Mouse (Mus musculus) MEL (cell line): ENCODE results near the gene Psmb7. TPM values are rescaled to one million over a fixed set of nuclear protein-coding genes. Genes with fewer than 3 reads are reported as not detected.

Experiments used
- DNase-seq: peaks from one replicate; pipeline ENCODE4 v3.0.0; 2011; ENCODE audit warnings: low read depth, low spot score
- H3K27ac ChIP-seq: 2 replicates; pipeline ENCODE4 v1.5.1; 2012; ENCODE audit warnings: low read depth, mild to moderate bottlenecking, control low read depth, low read length, moderate library complexity; ENCODE audit not compliant: control insufficient read depth
- H3K27me3 ChIP-seq, 2 experiments: fragments of 150-350 bp in 1 of 2; sonication (generic) in 1 of 2; 2 replicates each; pipeline ENCODE4 v1.6.1; 2012; ENCODE audit warnings: low read length in 2 of 2, mild to moderate bottlenecking in 2 of 2, improper control_type of control experiment in 1 of 2, moderate library complexity in 1 of 2; ENCODE audit not compliant: insufficient read depth in 2 of 2, control insufficient read depth in 1 of 2
- H3K36me3 ChIP-seq, 2 experiments: 2 replicates each; pipeline ENCODE4 v1.6.1; 2012 to 2014; ENCODE audit warnings: low read length in 2 of 2, improper control_type of control experiment in 1 of 2, inconsistent platforms in 1 of 2, mild to moderate bottlenecking in 1 of 2; ENCODE audit not compliant: insufficient read depth in 2 of 2, control insufficient read depth in 1 of 2
- H3K4me1 ChIP-seq, 2 experiments: fragments of 150-350 bp in 1 of 2; sonication (generic) in 1 of 2; 2 replicates each; pipeline ENCODE4 v1.6.1; 2012; ENCODE audit warnings: low read length in 2 of 2, improper control_type of control experiment in 1 of 2, mild to moderate bottlenecking in 1 of 2; ENCODE audit not compliant: insufficient read depth in 2 of 2, control insufficient read depth in 1 of 2
- H3K4me3 ChIP-seq, 2 experiments: fragments of 150-350 bp in 1 of 2; sonication (generic) in 1 of 2; 2 replicates each; pipeline ENCODE4 v1.5.1; 2012; ENCODE audit warnings: low read depth in 2 of 2, low read length in 2 of 2, mild to moderate bottlenecking in 2 of 2, moderate library complexity in 2 of 2, control low read depth in 1 of 2, improper control_type of control experiment in 1 of 2; ENCODE audit not compliant: control insufficient read depth in 1 of 2, insufficient read depth in 1 of 2
- H3K79me2 ChIP-seq: 2 replicates; pipeline ENCODE4 v1.6.1; 2012; ENCODE audit warnings: mild to moderate bottlenecking, low read length, moderate library complexity; ENCODE audit not compliant: control insufficient read depth, poor library complexity, insufficient read depth
- H3K9ac ChIP-seq: 2 replicates; pipeline ENCODE4 v1.6.1; 2012; ENCODE audit warnings: low read depth, mild to moderate bottlenecking, control low read depth, low read length, moderate library complexity; ENCODE audit not compliant: control insufficient read depth, poor library complexity, severe bottlenecking
- H3K9me3 ChIP-seq: fragments of 150-350 bp; sonication (generic); replicated peaks from 2 replicates; pipeline ENCODE4 v1.6.1; 2012; ENCODE audit warnings: mild to moderate bottlenecking, low read length, improper control_type of control experiment, moderate library complexity; ENCODE audit not compliant: insufficient read depth
- BHLHE40 ChIP-seq: IDR thresholded peaks from 2 replicates; pipeline ENCODE4 v1.6.1; 2012; ENCODE audit warnings: low read depth, mild to moderate bottlenecking, inconsistent platforms, low read length, improper control_type of control experiment, borderline replicate concordance
- E2F4 ChIP-seq: IDR thresholded peaks from 2 replicates; pipeline ENCODE4 v1.6.1; 2011; ENCODE audit warnings: low read depth, low read length, improper control_type of control experiment, borderline replicate concordance
- GABPA ChIP-seq: IDR thresholded peaks from 2 replicates; pipeline ENCODE4 v1.6.1; 2012; ENCODE audit warnings: low read depth, mild to moderate bottlenecking, inconsistent platforms, low read length, improper control_type of control experiment, moderate library complexity
- GATA1 ChIP-seq: IDR thresholded peaks from 2 replicates; pipeline ENCODE4 v1.6.1; 2011; ENCODE audit warnings: low read depth, low read length, improper control_type of control experiment
- JUND ChIP-seq: IDR thresholded peaks from 2 replicates; pipeline ENCODE4 v1.6.1; 2011; ENCODE audit warnings: low read depth, mild to moderate bottlenecking, improper control_type of control experiment, low read length
- MAFK ChIP-seq: IDR thresholded peaks from 2 replicates; pipeline ENCODE4 v1.6.1; 2011; ENCODE audit warnings: low read depth, mild to moderate bottlenecking, low read length, improper control_type of control experiment, borderline replicate concordance
- MAZ ChIP-seq: IDR thresholded peaks from 2 replicates; pipeline ENCODE4 v1.6.1; 2012; ENCODE audit warnings: low read depth, mild to moderate bottlenecking, inconsistent platforms, low read length, improper control_type of control experiment
- MEF2A ChIP-seq: IDR thresholded peaks from 2 replicates; pipeline ENCODE4 v1.6.1; 2014; ENCODE audit warnings: low read depth, mild to moderate bottlenecking, inconsistent platforms, low read length, improper control_type of control experiment; ENCODE audit not compliant: poor library complexity, insufficient replicate concordance, severe bottlenecking; ENCODE audit errors: extremely low read depth
- MYB ChIP-seq: IDR thresholded peaks from 2 replicates; pipeline ENCODE4 v1.6.1; 2011; ENCODE audit warnings: mild to moderate bottlenecking, low read depth, low read length, improper control_type of control experiment
- MYC ChIP-seq: IDR thresholded peaks from 2 replicates; pipeline ENCODE4 v1.6.1; 2011; ENCODE audit warnings: low read depth, mild to moderate bottlenecking, low read length, improper control_type of control experiment, moderate library complexity
- NELFE ChIP-seq: IDR thresholded peaks from 2 replicates; pipeline ENCODE4 v1.6.1; 2011; ENCODE audit warnings: low read depth, low read length, improper control_type of control experiment
- POLR2A ChIP-seq, 2 experiments: IDR thresholded peaks; 2 replicates each; pipeline ENCODE4 v1.6.1; 2011 to 2012; ENCODE audit warnings: low read length in 2 of 2, mild to moderate bottlenecking in 2 of 2, control low read depth in 1 of 2, improper control_type of control experiment in 1 of 2, low read depth in 1 of 2, moderate library complexity in 1 of 2; ENCODE audit not compliant: control insufficient read depth in 1 of 2, insufficient read depth in 1 of 2, poor library complexity in 1 of 2
- POLR2AphosphoS2 ChIP-seq: IDR thresholded peaks from 2 replicates; pipeline ENCODE4 v1.6.1; 2011; ENCODE audit warnings: low read length, improper control_type of control experiment
- SMC3 ChIP-seq: IDR thresholded peaks from 2 replicates; pipeline ENCODE4 v1.6.1; 2011; ENCODE audit warnings: low read depth, low read length, improper control_type of control experiment
- TAL1 ChIP-seq: IDR thresholded peaks from 2 replicates; pipeline ENCODE4 v1.6.1; 2012; ENCODE audit warnings: mild to moderate bottlenecking, inconsistent platforms, low read length, moderate library complexity, mixed read lengths
- USF1 ChIP-seq: IDR thresholded peaks from 2 replicates; pipeline ENCODE4 v1.6.1; 2014; ENCODE audit warnings: low read depth, mild to moderate bottlenecking, inconsistent platforms, low read length, improper control_type of control experiment, moderate library complexity
- polyA plus RNA-seq, 2 experiments: library from polyadenylated mRNA; stranded (reverse) in 1 of 2; unstranded in 1 of 2; fragments of >175 nt in 1 of 2; fragments of >200 nt in 1 of 2; gene quantifications; 2 replicates each; pipeline versions ENCODE4 v1.2.1 to v1.2.4; 2012; ENCODE audit warnings: low replicate concordance in 2 of 2, low read depth in 1 of 2; ENCODE audit not compliant: insufficient read length in 2 of 2, insufficient read depth in 1 of 2, missing spikeins in 1 of 2
- total RNA-seq: library from RNA; depleted of rRNA; stranded (reverse); fragments of 300-350 nt; gene quantifications from 2 replicates; pipeline ENCODE4 v1.2.3, GENCODE M21; 2012

Psmb7 gene
- total and polyA plus RNA-seq, 3 experiments = 337 to 367 TPM; not detected in 1

- Histone ChIP-seq H3K9ac (no peak overlapping the region), H3K79me2 (no peaks in the 10 kb centered on the region), H3K27me3 (no peaks in the 10 kb centered on the region), H3K4me3 (no peak overlapping the region), H3K36me3 (peaks cover 0 to 7% of the 10 kb centered on the region in 2 experiments; a peak in 2 of 4 replicates), H3K4me1 (no peaks in the 10 kb centered on the region)
- TF ChIP-seq NELFE (no peak), GATA1 (no peak), USF1 (no peak), TAL1 (no peak)
- TF ChIP-seq, all 39 proteins: peak for 0
- Histone ChIP-seq H3K27ac (no peak overlapping the region), H3K9me3 (no peaks in the 10 kb centered on the region)
- DNase-seq = no peak
These were observed 58.5 kb downstream of the Psmb7 start for GRCm38 (mm10) chr2:38585379-38585736.

- no peak overlapping the region for H3K27ac ChIP-seq
- no peaks in the 10 kb centered on the region for H3K27me3 ChIP-seq
- DNase-seq = no peak
- peaks cover 0 to 7% of the 10 kb centered on the region in 2 experiments; a peak in 2 of 4 replicates for H3K36me3 ChIP-seq
- TF ChIP-seq MYC (no peak), MYB (no peak), MAZ (no peak), JUND (no peak), GATA1 (no peak), GABPA (no peak), BHLHE40 (no peak), E2F4 (no peak), MAFK (no peak), SMC3 (no peak), POLR2AphosphoS2 (no peak; the same call in 1 of the 2 replicates), POLR2A (IDR thresholded peaks at IDR 0.05; ENCODE audit: control insufficient read depth in 1 of 2, insufficient read depth in 1 of 2, low read depth in 1 of 2, low read length in 2 of 2, poor library complexity in 1 of 2) (no peak)
- no peaks in the 10 kb centered on the region for H3K4me1 ChIP-seq
- no peaks in the 10 kb centered on the region for H3K79me2 ChIP-seq
- H3K4me3 ChIP-seq = no peak overlapping the region
- no peaks in the 10 kb centered on the region for H3K9me3 ChIP-seq
- no peak overlapping the region for H3K9ac ChIP-seq
These were observed 59.1 kb downstream of the Psmb7 start for GRCm38 (mm10) chr2:38584514-38585378.

DNA sequence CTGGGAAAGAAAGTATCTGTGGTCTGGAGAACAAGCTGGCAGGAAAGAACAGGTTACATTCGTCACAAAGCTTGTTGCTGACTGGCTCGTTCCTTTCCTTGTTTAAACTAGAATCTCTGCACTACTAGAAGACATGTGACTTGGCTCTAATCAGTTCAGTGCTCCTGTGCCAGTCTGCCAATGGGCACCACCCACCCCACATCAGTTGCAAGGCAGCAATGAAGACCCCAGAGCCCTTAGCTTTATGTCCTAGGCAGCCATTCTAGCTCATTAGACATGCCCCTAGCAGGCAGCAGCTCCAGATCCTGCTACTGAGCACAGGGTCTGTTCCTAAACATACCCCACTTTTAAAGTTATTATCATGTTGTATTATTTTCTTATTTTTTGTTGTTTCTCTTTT lies 59.9 kb downstream of the Psmb7 start:
- no peak overlapping the region for H3K27ac ChIP-seq
- H3K9me3 ChIP-seq = no peaks in the 10 kb centered on the region
- DNase-seq = no peak
- H3K27me3 ChIP-seq = no peaks in the 10 kb centered on the region
- no peak for TF ChIP-seq MEF2A
- TF ChIP-seq, all 39 proteins: peak for 0
- H3K79me2 ChIP-seq = no peaks in the 10 kb centered on the region
- H3K36me3 ChIP-seq = peaks cover 0 to 5% of the 10 kb centered on the region in 2 experiments; a peak in 1 of 4 replicates
- no peak overlapping the region for H3K9ac ChIP-seq
- no peak overlapping the region for H3K4me3 ChIP-seq
- no peaks in the 10 kb centered on the region for H3K4me1 ChIP-seq
